Mouse (Mus musculus) liver, embryonic 13.5 days (tissue): ENCODE results near the gene Ppfia4. TPM values are rescaled to one million over a fixed set of nuclear protein-coding genes. Genes with fewer than 3 reads are reported as not detected.

Experiments
- ATAC-seq: fragments of 200-750 bp; cut with Nextera tagmentation; 2 replicates; pipeline ENCODE4 v1.8.0; 2017; ENCODE audit warnings: low read depth, mild to moderate bottlenecking, moderate number of reproducible peaks, moderate library complexity
- DNase-seq: peaks from one replicate; pipeline ENCODE4 v3.0.0; 2022
- H3K27ac ChIP-seq: fragments of 300-500 bp; sonication (generic); 2 replicates; pipeline ENCODE4 v1.5.1; 2015; ENCODE audit warnings: moderate library complexity, mild to moderate bottlenecking, inconsistent platforms
- H3K27me3 ChIP-seq: fragments of 300-500 bp; sonication (generic); 2 replicates; pipeline ENCODE4 v1.6.1; 2015; ENCODE audit warnings: mild to moderate bottlenecking, inconsistent platforms
- H3K36me3 ChIP-seq: fragments of 300-500 bp; sonication (generic); 2 replicates; pipeline ENCODE4 v1.6.1; 2015; ENCODE audit warnings: mild to moderate bottlenecking, inconsistent platforms
- H3K4me1 ChIP-seq: fragments of 300-500 bp; sonication (generic); replicated peaks from 2 replicates; pipeline ENCODE4 v1.6.1; 2015; ENCODE audit warnings: inconsistent platforms
- H3K4me2 ChIP-seq: fragments of 300-500 bp; sonication (generic); 2 replicates; pipeline ENCODE4 v1.6.1; 2015; ENCODE audit warnings: inconsistent platforms, mild to moderate bottlenecking, moderate library complexity
- H3K4me3 ChIP-seq: fragments of 300-500 bp; sonication (generic); replicated peaks from 2 replicates; pipeline ENCODE4 v1.5.1; 2015; ENCODE audit warnings: mild to moderate bottlenecking, inconsistent platforms
- H3K9ac ChIP-seq: fragments of 300-500 bp; sonication (generic); 2 replicates; pipeline ENCODE4 v1.6.1; 2015; ENCODE audit warnings: mild to moderate bottlenecking, inconsistent platforms
- H3K9me3 ChIP-seq: fragments of 300-500 bp; sonication (generic); replicated peaks from 2 replicates; pipeline ENCODE4 v1.6.1; 2016; ENCODE audit warnings: inconsistent platforms
- WGBS: fragments of 180-500 bp; shearing (Covaris S2); methylation state at CpG from one replicate; pipeline ENCODE4 v1.1.7; 2015; ENCODE audit not compliant: insufficient replicate concordance; 5-methylcytosine and 5-hydroxymethylcytosine counted together
- polyA plus RNA-seq: library from polyadenylated mRNA; unstranded; fragments of >200 nt; fragmentation: Nextera tagmentation; extraction: Ambion mirVana; gene quantifications from 2 replicates; pipeline ENCODE4 v1.2.1, GENCODE M21; 2015

Ppfia4 gene
- polyA plus RNA-seq, 1 experiment from 2014 or later: 1.1 TPM

DNA sequence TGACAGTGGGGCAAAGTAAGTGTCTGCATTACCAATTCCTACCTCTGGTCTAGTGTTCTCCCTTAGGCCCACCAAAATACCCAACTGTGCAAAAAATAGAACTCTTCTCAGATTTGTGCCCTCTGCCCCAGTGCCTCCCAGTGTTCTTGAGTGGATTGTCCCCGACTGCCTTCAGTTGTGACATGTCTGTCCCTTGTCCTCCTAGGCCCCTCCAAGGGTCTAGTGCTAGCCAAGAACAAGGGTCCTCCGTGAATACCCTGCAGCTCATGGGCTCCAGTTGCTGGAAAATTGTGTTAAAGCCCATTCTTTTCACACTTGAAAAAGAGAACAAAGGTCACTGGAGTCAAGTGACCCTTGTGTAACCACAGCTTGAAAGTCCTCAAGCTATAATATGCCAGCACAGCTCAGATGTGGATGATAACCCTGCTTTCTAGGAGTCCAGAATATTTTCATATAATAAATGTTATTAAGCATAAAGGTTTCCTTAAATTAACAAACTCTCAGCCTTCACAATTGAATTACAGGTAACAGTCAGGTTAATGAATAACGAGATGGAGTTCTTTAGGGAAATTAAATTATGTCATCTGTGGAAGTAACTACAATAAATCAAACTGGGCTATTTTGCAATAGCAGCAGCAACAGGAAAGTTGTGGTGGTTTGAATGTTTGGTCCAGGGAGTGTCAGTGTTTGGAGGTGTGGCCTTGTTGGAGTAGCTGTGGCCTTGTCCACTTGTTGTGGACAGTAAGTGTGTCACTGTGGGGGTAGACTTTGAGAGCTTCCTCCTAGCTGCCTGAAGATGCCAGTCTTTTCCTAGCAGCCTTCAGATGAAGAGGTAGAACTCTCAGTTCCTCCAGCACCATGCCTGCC lies 38.8 kb downstream of the Ppfia4 start:
- H3K9me3 ChIP-seq: no peaks in the 10 kb centered on the region
- no peaks in the 10 kb centered on the region for H3K36me3 ChIP-seq
- H3K9ac ChIP-seq: no peak overlapping the region
- H3K4me1 ChIP-seq: peaks cover 5% of the 10 kb centered on the region; the same call in 1 of the 2 replicates
- peaks cover 23% of the 10 kb centered on the region for H3K27me3 ChIP-seq
- WGBS: 52% methylated on average over 3 of the region's 3 CpGs
- DNase-seq: no peak
- no peak overlapping the region for H3K4me2 ChIP-seq
- no peak overlapping the region for H3K4me3 ChIP-seq
- no peak overlapping the region for H3K27ac ChIP-seq
- ATAC-seq: no peak

- H3K27ac ChIP-seq: no peak overlapping the region
- H3K27me3 ChIP-seq: peaks cover 16% of the 10 kb centered on the region
- H3K4me3 ChIP-seq: no peak overlapping the region
- H3K4me1 ChIP-seq: peaks cover 2% of the 10 kb centered on the region; the same call in 1 of the 2 replicates
- ATAC-seq (no peak), DNase-seq (no peak)
- no peaks in the 10 kb centered on the region for H3K36me3 ChIP-seq
- 65% methylated on average over 7 of the region's 7 CpGs for WGBS
- no peak overlapping the region for H3K4me2 ChIP-seq
- no peak overlapping the region for H3K9ac ChIP-seq
- H3K9me3 ChIP-seq: no peaks in the 10 kb centered on the region
Observed at GRCm38 (mm10) chr1:134293276-134293675, 39.5 kb downstream of the Ppfia4 start.

- DNase-seq (no peak), ATAC-seq (no peak)
- H3K9me3 ChIP-seq: no peaks in the 10 kb centered on the region
- H3K27ac ChIP-seq: no peak overlapping the region
- H3K4me2 ChIP-seq: no peak overlapping the region
- no peak overlapping the region for H3K4me3 ChIP-seq
- no peak overlapping the region for H3K9ac ChIP-seq
- H3K36me3 ChIP-seq: no peaks in the 10 kb centered on the region
- WGBS: 53% methylated on average over 9 of the region's 9 CpGs
- peaks cover 2% of the 10 kb centered on the region; the same call in 1 of the 2 replicates for H3K4me1 ChIP-seq
- H3K27me3 ChIP-seq: peaks cover 9% of the 10 kb centered on the region
Observed at GRCm38 (mm10) chr1:134292601-134293000, 40.1 kb downstream of the Ppfia4 start.

GRCm38 (mm10) chr1:134292073-134292472 lies 40.7 kb downstream of the Ppfia4 start:
- 35% methylated on average over 5 of the region's 5 CpGs for WGBS
- Histone ChIP-seq H3K9me3 (no peaks in the 10 kb centered on the region), H3K4me3 (no peak overlapping the region), H3K9ac (no peak overlapping the region), H3K27ac (no peak overlapping the region), H3K27me3 (peaks cover 4% of the 10 kb centered on the region), H3K4me1 (peaks cover 2% of the 10 kb centered on the region; the same call in 1 of the 2 replicates), H3K36me3 (no peaks in the 10 kb centered on the region), H3K4me2 (no peak overlapping the region)
- DNase-seq (no peak), ATAC-seq (no peak)

DNA sequence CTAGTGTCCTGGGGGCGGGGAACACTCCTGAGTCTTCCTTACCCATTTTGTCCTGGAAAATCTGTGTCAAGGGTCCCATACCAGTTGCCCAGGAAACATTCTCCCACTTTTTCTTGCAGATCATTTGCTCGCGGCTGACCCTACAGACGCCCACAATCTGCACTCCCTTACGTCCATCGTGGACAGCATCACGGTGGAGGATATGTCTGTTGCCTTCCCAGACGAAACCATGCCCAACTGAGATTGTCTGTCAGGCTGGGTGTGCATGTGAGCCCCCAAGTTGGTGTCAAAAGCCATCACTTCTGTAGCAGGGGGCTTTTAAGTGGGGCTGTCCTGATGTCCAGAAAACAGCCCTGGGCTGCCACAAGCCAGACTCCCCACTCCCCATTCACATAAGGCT lies 41.2 kb downstream of the Ppfia4 start:
- Histone ChIP-seq H3K9ac (no peak overlapping the region), H3K36me3 (no peaks in the 10 kb centered on the region), H3K4me3 (no peak overlapping the region), H3K9me3 (no peaks in the 10 kb centered on the region), H3K27me3 (no peaks in the 10 kb centered on the region), H3K4me2 (no peak overlapping the region), H3K4me1 (peaks cover 2% of the 10 kb centered on the region; the same call in 1 of the 2 replicates), H3K27ac (no peak overlapping the region)
- no peak for ATAC-seq
- no peak for DNase-seq
- WGBS: 69% methylated on average over 8 of the region's 8 CpGs

GRCm38 (mm10) chr1:134290909-134291308 lies 41.8 kb downstream of the Ppfia4 start:
- Histone ChIP-seq H3K4me1 (peaks cover 2% of the 10 kb centered on the region; the same call in 1 of the 2 replicates), H3K9ac (no peak overlapping the region), H3K27ac (no peak overlapping the region), H3K27me3 (no peaks in the 10 kb centered on the region), H3K36me3 (no peaks in the 10 kb centered on the region), H3K4me2 (no peak overlapping the region), H3K9me3 (no peaks in the 10 kb centered on the region), H3K4me3 (no peak overlapping the region)
- WGBS: 56% methylated on average over 5 of the region's 5 CpGs
- no peak for DNase-seq
- no peak for ATAC-seq

- no peak for DNase-seq
- Histone ChIP-seq H3K9me3 (no peaks in the 10 kb centered on the region), H3K9ac (no peak overlapping the region), H3K27me3 (no peaks in the 10 kb centered on the region), H3K4me2 (no peak overlapping the region), H3K4me3 (no peak overlapping the region), H3K36me3 (no peaks in the 10 kb centered on the region), H3K4me1 (peaks cover 2% of the 10 kb centered on the region; the same call in 1 of the 2 replicates), H3K27ac (no peak overlapping the region)
- WGBS: 82% methylated on average over 13 of the region's 13 CpGs
- no peak for ATAC-seq
Observed at GRCm38 (mm10) chr1:134290300-134290699, 42.4 kb downstream of the Ppfia4 start.

DNA sequence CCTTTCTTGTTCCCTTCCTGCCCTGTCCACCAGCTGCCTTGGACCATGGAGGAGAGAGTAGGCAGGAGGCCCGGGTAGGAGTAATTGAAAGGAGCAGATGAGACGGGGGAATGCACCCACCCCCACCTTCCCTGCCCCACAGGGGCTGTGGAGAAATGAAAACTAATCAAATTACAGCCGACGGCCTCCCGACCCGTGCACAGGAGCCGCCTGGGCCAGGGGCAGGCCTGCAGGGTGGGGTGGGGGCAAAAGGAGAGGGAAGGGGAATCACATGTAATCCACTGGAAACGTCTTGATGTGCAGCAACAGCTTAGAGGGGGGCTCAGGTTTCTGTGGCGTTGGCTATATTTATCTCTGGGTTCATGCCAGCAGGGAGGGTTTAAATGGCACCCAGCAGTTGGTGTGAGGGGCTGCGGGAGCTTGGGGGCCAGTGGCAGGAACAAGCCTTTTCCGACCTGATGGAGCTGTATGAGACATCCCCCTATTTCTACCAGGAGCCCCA lies 43.1 kb downstream of the Ppfia4 start, which contains the start of gene Myog:
Gene Myog, plus strand, starts transcription at position 392 of the 502 bp plus-strand sequence.
- H3K4me2 ChIP-seq: no peak within 1 kb of the TSS
- WGBS: 65% methylated on average over 11 of the region's 11 CpGs
- no peaks in the 10 kb centered on the region for H3K9me3 ChIP-seq
- H3K4me1 ChIP-seq: peaks cover under 1% of the 10 kb centered on the region; the same call in 1 of the 2 replicates
- H3K9ac ChIP-seq: no peak within 1 kb of the TSS
- DNase-seq (no peak), ATAC-seq (no peak)
- no peak within 1 kb of the TSS for H3K4me3 ChIP-seq
- no peak within 1 kb of the TSS for H3K27ac ChIP-seq
- H3K27me3 ChIP-seq: no peaks in the 10 kb centered on the region
- no peaks in the 10 kb centered on the region for H3K36me3 ChIP-seq

DNA sequence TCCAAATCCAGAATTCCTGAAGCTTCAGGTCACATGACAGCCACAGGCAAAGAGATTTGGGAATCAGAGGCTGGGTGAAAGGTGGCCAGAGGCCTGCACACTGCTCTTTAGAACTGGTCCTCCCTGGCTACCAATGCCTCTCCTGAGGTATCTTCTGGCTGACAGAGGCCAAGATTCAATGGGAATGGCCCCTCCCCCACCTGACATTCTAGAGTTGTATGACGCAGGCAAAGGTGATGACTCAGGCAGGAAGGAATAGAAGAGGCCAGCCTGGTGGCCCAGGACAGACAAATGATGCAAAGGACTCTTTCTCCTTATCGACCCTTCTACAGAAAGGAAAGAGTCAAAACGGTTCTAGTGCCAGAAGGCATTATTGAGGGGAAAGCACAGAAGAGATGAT lies 44.5 kb downstream of the Ppfia4 start:
- no peaks in the 10 kb centered on the region for H3K27me3 ChIP-seq
- H3K36me3 ChIP-seq: no peaks in the 10 kb centered on the region
- no peak overlapping the region for H3K4me2 ChIP-seq
- H3K9ac ChIP-seq: no peak overlapping the region
- 33% methylated on average over 3 of the region's 3 CpGs for WGBS
- no peak overlapping the region for H3K27ac ChIP-seq
- H3K9me3 ChIP-seq: no peaks in the 10 kb centered on the region
- no peak overlapping the region for H3K4me3 ChIP-seq
- ATAC-seq (no peak), DNase-seq (no peak)
- H3K4me1 ChIP-seq: no peaks in the 10 kb centered on the region

DNA sequence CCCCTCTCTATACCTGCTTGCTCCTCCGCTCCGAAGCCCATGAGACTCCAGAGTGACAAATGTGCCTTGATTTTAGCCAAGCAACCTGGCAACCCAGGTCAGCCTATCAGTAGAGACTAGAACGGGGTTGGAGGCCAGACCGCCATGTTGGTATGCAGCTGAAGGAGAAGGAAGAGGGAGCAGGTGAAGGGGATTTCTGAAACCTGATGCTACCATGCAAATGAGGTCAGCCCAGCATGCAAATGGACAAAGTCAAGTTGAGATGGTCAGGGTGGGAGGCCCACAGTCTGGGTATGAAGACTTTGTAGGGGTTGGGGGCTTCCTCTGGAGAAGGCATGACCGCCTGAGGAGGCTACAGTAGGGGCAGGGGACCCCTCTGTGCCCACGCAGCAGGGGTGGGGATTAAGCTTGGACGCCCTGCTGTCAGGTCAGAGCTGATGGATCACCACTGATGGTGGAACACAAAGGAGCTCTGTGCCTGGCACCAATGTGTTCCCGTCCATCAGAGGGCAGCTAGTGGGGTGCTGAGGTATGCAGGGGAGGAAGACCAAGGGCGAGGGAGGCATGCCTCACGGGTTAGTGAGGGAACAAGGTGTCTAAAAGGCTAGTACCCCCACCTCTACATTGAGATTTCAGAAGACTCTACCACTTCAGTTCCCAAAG lies 47.1 kb downstream of the Ppfia4 start:
- ATAC-seq: no peak
- Histone ChIP-seq H3K36me3 (no peaks in the 10 kb centered on the region), H3K4me3 (no peak overlapping the region), H3K9me3 (no peaks in the 10 kb centered on the region), H3K27me3 (no peaks in the 10 kb centered on the region), H3K9ac (no peak overlapping the region), H3K4me1 (no peaks in the 10 kb centered on the region), H3K4me2 (no peak overlapping the region), H3K27ac (no peak overlapping the region)
- no peak for DNase-seq
- 64% methylated on average over 10 of the region's 10 CpGs for WGBS

GRCm38 (mm10) chr1:134283108-134283507 lies 49.6 kb downstream of the Ppfia4 start:
- Histone ChIP-seq H3K36me3 (no peaks in the 10 kb centered on the region), H3K27me3 (no peaks in the 10 kb centered on the region), H3K4me2 (no peak overlapping the region), H3K27ac (no peak overlapping the region), H3K4me1 (no peaks in the 10 kb centered on the region), H3K4me3 (no peak overlapping the region), H3K9me3 (no peaks in the 10 kb centered on the region), H3K9ac (no peak overlapping the region)
- DNase-seq (no peak), ATAC-seq (no peak)
- WGBS: 31% methylated on average over 1 of the region's 1 CpGs
